Mouse (Mus musculus) kidney, postnatal 36 days (tissue): ENCODE results near the gene Tnnc1.

ENCODE experiments used
- DNase-seq, 2 experiments: peaks; one replicate each; pipeline ENCODE4 v3.0.0; 2021 to 2022; ENCODE audit warnings: mixed read lengths in 2 of 2

Tnnc1 gene

DNA sequence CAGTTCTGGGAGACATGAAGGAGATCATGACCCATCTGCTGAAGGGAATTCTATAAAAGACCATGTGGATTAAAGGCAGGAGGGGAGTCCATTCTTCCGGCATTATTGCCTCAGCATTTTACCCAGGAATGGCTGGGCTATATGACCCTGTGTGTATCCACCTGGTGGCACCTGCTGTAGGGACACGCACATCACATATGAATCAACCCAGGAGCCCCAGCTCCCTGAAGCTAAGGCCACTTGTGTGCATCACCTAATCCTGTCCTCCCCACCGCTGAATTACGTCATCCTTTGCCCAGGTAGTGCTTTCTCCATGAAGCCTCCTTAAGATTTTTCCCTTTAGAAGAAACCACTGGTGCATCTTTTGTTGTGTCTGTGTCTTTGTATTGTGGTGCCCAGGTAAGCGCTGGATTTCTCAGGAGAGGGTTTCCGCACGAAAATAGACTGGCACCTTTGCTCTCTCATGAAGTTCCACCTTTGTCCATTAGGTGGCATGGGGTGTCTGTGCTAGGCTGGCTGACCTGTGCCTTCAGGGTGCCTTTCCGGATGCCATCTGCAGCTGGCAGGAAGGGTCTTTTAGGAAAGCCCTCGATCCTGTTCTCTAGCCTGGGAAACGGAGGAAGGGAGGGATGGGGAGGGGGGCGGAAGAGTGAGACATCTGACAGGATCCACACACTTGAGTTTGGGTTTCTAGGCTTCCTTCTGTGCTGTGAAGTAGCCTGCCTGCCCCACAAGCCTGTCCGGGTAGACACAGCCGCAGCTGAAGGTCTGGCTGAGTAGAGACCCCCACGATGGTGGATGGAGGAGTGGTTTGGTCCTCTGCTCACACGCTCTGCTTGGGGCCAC lies 7.3 kb downstream of the Tnnc1 start:
- peak; percentile 82 to 86 for DNase-seq

DNA sequence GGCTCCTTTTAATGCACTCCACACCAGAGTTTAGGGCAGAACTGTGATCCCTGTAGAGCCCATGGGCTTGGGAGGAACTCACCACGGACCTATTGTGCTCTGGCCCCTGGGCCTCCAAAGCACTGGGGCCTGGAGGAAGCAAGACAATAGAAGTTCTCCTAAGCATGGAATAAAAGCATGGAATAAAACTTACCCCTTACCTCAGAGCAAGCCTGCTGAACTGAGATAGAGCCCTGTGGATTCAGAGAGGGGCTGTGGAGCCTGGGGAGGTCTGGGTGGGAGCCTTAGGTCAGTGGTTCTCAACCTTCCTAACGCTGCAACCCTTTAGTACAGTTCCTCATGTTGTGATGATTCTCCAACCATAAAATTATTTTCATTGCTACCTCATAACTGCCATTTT lies 8.7 kb downstream of the Tnnc1 start, which contains the start of gene Nisch:
TSS of gene Nisch (minus strand) at position 101 of the 400 bp plus-strand sequence.
- no peak for DNase-seq

DNA sequence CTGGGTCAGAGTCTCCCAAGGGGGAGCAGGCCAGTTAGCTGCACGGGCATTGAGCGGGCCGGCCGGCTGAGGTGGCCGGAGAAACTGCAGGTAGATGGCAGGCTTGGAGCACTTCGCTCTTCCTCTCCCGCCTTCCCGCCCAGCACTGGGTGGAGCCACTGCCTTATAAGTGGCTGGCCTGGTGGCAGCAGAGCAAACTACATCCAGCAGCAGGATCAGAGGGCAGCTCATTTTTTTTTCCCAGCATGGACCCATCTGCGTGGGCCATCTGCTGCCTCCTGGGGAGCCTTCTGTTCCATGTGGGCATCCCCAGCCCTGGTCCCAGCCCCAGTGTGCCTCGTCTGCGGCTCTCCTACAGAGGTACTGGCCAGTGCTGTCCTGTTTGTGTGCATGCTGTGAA lies 9.6 kb downstream of the Tnnc1 start, which contains the start of gene Sema3g:
TSS of gene Sema3g (plus strand) at position 195 of the 400 bp plus-strand sequence.
- peak; percentile 87 to 89 for DNase-seq

DNA sequence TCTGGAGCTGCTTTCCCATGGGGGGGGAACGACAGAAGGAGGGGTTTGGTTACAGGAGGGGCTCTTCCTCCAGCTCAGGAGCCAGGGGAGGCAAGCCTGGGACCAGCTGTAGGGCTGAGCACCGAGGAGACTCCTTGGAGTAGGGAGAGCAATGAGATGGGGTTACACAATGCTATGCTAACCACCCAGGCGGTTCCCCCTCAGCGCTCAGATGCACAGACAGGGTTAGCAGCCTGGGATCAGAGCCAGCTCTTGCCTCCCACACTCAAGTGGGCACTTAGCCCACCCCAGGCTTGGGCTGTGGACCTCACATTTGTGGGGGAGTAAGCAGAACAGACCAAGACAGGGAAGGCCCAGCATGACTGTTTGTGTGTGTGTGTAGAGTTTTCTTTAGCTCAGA lies 18.9 kb downstream of the Tnnc1 start:
- peak in 1 of 2 experiments; percentile 27 for DNase-seq

DNA sequence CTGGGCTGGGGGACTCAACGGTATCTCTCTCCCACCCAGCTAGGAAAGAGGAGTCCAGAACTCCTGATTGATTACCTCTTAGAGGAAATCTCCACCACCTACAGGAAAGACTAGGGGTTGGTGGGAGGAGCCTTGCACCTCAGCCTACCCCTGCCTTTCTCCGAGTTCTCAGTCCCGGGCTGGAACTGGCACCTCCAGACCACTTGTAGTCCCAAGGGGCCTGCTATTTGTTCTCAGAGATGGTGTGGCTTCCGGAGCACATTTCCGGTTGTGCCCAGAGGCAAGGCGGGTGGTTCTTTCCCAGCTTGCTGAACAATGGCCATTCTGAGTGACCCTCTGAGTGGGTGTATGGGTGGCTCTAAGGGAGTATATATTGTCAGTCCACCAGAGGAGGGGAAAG lies 20.1 kb downstream of the Tnnc1 start:
- DNase-seq = peak; percentile 54 to 69

DNA sequence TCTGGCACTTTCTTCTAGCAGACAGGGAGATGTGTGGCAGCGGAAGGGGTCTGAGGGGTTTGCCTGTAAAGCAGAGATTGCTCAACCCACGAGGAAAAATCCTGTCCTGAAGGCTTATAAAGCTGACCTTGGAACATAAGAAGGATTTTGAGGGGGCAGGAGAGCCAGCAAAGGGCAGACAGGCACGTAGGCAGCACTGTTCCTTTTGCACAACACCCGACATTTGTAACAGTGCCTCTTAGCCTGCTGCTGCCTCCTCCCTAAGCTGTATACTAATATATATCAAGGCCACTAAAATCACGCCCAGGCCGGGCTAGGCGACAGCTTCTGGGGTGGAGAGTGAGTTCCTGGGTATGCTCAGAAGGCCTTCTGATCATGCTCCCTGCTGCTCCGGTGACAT lies 22.3 kb downstream of the Tnnc1 start:
- no peak for DNase-seq

DNA sequence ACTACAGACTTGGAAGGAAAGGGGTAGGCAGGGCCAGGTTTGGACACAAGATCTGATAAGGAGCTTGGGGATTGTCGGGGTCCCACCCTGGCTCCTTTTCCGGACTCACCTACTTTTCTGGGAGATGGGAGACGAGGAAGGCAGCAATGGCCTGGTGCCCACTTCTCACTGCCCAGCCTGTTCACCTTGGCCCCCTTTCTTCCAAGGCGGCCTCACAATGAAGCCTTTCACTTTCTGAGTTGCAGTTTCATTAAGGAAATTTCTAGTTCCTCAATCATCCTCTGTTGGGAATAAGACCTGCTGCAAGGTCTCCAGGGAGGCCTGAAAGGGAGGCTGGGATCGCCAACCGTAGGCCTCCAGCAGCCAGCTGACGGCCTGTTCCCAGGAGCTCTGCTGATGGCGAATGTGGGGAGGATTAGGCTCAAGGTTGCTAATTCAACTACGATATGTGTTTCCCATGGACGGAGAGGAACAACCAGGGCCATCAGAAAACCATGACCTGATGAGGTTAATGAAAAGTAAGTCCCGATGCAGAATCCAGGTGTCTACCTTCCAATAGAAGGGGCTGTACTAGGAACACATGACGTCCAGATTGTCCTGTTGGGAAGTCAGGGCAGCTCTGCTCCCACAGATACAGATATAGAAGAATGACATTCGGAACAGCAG lies 24.4 kb downstream of the Tnnc1 start:
- DNase-seq = peak; percentile 27 to 32

DNA sequence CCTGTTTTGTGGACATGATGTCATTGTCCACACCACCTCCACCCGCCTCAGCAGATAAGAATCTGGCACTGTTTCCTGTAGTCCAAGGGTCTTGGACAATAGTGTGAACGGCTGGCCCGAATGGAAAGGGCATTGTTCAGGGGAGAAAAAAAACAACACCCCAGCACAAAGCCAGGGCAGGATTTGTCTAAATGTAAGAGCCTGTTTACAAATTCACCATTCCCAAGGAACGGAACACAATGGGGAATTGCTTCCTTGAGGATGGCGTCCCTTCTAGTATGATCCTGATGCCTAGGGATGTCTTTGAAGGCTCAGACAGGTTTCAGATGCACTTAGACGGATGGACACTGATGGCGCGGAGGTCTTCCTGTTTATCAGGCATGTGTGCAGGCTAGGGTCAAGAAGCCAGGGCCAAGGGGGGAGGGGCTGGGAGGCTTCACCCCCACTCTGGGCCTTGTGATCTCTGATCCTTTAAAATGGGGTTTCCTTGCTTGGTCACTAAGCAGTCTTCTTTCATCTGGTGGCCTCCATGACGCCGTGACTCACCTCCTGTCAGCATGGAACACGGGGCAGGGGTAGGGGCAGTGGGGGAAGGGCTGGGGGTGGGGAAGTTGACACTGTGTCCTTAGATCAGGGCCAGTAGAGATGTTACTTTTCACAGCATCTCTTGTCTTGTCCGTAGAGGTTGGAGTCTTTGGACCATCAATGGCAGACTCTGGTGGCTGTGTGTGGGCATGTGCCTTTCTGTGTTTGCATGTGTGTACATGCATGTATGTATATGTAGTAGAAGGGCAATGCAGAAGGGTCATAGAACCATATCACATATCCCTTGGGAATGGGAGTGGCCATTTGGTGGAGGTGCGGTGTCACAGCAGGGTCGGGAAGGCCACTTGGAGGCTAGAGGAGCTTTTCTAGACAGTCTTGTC lies 25.2 kb downstream of the Tnnc1 start:
- DNase-seq = peak; percentile 54 to 71

DNA sequence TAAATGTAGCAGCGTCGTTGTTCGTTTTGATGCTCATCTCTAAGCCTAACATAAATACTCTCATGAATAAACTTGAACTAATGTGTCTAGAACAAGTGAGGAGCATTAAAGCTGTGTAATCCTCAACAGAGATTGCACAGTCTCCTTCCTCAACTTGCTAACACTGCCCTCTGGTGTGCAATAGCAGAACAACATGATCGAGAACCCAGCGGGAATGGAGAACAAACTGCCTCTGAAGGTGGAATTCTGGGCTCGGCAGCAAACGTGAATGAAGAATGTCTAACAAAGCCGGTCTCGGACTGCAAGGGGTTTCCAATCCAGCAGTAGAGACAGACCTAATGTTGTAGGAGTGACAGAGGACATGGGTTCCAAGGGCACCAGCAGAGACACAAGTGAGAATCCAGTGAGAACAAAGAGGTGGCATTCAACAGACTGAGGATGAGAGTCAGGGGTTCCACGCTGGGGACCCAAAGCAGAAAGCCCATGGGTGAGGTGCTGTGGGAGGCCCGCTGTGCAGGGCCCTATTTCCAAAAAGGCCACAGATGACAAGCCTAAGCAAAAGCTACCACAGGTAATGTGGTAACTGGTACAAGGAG lies 26.0 kb downstream of the Tnnc1 start:
- DNase-seq = peak; percentile 77 to 92

DNA sequence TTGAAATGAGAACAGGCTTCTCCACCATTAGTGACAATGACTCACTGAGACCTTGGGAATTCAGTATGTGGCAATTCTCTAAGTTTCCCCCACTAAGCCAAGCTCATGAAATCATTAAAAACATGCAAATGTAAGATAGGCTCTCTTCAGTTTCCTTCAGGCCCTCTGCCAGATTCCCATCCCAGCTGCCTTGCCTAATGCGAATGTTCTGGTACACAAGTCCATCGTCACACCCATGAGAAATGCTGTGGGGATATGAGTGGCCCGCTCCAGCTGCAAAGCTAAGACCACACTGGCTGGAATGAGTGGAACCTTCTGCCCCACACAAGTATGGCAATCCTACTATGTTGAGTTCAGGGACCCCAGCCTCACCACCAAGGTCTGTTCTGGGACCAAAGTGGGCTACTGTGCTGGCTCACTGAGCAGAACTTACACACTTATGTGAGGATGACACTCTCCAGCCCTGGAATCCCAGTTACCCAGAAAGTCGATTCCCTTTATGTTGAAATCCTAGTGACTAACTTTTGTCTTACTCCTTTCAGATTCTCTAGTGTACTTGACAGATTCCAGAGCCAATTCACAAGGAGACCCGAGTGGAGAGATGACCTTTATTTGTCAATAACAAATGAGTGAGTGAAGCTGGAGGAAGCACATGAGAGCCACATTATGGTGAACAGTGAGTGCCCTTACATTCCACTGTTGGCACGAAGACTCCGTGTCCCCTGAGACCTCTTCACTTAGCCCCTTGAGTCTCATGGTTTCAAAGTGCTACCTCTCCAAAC lies 29.2 kb downstream of the Tnnc1 start:
- DNase-seq = no peak

DNA sequence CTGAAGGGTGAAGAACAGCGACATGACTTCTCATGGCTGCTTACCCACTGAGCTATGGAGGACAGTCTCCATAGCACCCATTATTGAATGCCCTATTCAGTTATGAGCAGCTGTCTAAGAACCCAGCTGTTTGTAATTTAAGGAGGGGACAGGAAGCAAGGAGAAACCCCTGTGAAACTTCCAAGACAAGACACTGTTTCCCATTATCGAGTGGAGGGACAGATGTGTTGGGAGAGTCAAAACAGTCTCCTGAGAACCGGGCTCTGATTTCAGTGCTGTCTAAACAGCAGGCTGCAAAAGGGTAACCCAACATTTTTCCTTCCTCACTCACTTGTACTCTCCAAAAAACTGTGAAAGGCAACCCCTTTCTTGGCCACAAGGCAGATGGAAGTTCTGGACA lies 32.4 kb downstream of the Tnnc1 start:
- DNase-seq = no peak

DNA sequence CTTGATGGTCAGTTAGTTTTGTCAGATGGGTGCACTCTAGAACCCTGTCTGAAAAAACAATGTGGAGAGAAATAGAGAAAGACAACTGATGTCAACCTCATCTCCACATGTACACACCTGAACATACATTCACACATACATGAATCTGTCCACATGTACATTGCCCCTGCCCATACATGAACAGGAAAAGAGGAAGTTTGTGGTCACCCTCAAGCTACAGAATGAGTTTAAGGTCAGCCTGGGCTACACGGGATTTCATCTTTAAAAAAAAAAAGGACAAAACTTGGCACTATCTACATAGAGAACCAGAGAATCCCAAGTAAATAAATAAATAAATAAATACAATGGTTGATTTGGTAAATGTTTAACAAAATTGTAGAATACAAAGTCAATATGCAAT lies 36.7 kb downstream of the Tnnc1 start:
- no peak for DNase-seq

DNA sequence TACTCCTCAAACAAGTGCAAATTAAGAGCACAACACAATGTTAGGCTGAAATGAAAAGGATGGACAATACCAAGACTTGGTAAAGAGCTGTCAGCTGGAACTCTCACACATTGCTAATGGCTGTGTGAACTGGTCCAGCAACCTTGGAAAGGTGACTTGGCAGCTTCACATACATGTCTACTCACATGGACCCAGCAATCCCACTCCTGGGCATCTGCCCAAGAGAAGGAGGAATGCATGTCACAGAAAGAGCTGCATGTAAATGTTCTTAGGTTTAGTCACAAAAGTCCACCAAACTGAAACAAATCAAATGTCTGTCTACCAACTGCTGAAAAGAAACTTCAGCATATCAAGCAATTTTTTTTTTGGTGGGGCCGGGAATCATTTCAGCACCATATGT lies 37.8 kb downstream of the Tnnc1 start:
- DNase-seq = no peak

DNA sequence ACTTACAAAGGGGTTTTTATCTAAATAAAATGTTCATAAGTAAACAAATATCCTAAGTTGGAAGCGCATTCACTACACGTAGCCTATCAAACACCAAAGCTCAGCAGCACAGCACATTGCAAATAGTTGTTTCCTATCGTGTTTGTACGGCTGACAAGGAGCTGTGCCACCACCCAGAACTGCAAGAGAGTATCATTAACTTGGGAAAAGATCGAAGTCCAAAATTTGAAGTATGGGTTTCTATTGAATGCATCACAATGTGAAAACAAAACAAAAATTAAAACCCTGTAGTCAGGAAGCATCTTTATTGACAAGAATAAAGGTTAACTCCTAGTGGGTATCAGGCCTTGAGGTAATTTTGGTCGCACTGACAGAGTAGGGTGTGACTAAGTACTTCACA lies 40.3 kb downstream of the Tnnc1 start:
- no peak for DNase-seq

DNA sequence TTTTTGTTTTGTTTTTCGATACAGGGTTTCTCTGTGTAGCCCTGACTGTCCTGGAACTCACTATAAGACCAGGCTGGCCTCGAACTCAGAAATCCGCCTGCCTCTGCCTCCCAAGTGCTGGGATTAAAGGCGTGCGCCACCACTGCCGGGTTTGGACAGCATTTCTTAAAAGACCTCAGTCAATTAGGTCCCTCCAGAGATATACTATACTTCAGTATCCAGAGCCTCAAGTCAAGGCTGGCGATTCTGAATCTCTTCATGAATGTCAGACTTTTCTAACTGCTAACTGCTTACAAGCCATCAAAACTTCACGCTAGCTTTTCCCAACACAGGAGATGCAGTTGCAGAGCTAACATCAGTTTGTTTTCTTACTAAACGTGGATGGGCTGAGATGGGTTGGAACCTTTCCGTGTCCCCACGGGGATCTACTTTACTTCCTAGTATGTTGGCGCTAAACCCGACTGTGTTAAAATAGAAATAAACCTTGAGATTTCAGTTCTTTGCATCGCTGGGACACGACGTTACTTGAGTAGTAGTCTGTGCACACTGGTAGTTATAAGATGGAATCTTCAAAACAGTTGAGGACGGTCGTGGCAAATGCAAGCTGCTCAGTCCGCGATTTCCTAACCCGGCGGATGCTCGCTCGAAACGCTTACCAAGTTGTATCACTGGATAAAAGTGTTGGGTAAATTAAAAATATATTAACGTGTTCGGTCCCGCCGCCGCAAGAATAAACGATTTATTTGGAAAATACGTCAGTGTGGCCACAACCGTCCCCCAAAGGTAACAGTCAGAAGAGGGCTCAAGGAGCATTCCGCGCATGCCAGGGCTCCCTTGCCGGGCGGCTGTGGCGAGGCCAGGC lies 42.3 kb downstream of the Tnnc1 start:
- DNase-seq = no peak

DNA sequence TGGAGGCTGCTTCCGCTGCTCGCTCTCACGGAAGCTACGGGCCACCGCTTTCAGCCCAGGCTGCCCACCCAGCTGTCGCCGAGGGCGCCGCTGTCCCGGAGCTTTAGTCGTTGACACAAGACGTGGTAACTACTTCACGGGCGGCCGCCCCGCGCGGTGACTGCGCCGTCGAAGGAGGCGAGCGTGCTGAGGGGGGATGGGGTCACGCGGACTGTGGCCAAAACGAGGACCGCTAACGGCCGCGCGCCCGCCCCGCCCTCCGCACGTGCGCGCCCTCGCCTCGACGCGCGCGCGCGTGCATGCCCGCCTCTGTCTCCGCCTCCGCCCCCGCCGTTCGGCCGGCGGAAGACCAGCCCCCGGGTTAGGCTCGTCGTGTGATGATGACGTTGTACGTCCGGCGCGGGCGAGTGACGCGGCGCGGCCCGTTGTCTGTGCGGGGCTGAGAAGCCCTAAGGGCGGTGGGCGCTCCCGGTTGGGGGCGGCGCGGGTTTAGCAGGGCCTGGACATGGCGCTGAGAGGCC lies 43.0 kb downstream of the Tnnc1 start, which contains the start of the genes Phf7 and Bap1:
TSS of gene Phf7 (minus strand) at position 234 of the 521 bp plus-strand sequence.
TSS of gene Bap1 (plus strand) at position 367 of the 521 bp plus-strand sequence.
- DNase-seq = peak; percentile 95 to 97

DNA sequence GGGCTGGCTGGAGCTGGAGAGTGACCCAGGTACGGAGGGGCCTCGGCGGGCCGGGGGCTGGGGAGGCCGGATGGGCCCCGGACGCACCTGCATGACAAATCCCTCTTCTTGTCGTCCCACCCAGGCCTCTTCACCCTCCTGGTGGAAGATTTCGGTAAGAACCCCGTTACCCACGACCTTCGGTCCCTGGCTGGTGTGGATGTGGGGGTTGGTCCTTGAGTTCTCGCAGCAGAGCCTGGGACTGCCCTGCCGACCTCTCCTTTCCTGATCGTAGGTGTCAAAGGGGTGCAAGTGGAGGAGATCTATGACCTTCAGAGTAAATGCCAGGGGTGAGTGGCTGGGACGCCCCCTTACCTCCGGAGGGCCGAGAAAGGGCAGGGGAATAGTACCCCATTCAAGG lies 43.5 kb downstream of the Tnnc1 start:
- no peak for DNase-seq

DNA sequence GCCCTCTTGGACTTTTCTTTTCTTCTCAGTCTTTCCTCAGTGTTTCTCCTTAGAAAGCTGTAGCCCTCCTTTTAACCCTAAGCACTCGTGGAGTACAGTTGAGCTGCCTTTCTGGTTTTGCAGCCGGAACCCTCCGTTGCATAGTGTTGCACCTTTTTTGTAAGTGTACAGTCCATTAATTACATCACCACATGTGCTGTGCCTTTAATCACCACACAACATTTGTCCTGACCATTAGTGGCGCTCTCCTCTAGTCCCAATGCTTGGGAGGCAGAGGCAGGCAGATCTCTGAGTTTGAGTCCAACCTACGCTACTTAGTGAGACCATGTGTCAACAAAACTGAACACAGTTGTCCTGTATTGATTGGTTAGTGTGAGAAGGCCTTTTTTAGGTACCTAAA lies 44.0 kb downstream of the Tnnc1 start:
- no peak for DNase-seq

DNA sequence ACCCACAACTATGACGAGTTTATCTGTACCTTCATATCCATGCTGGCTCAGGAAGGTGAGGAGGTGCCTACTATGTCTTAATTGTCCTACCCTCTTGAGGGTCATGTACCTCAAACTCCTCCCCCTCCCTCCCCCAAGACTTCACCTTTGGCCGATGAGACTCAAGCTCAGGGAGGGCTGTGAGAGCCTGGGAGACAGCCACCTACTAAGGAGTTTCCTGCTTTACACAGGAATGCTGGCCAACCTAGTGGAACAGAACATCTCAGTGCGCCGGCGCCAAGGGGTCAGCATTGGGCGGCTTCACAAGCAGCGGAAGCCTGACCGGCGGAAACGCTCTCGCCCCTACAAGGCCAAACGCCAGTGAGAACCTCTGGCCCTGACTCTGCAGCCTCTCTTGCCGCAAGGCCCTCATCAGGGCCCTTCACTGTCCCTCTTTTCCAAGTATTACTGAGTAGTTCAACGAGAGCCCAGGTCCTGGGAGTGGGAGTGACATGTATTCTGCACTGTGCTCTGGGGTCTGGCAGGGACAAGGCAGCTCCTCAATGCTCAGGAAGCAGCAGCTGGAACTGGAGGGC lies 50.5 kb downstream of the Tnnc1 start:
- peak; percentile 80 to 82 for DNase-seq

DNA sequence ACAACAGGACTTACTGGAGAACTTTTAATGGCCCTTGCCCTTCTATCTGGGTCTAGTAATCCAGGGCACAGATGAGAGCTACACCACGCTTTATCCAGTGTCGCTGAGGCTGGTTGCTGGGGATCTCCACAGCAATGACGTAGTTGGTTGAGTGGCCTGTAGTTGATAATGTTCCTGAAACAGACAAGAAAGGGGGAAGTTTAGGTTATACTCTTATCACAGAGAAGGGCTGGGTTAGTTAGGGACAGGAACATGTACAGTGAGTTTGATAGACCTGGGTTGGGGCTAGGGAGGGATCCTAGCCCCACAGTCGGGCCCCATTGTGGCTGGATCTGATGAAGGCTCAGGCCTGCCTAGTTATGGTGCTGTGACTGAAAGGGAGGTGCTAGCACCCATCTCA lies 52.3 kb downstream of the Tnnc1 start:
- no peak for DNase-seq
